In the genomic region with DNA sequence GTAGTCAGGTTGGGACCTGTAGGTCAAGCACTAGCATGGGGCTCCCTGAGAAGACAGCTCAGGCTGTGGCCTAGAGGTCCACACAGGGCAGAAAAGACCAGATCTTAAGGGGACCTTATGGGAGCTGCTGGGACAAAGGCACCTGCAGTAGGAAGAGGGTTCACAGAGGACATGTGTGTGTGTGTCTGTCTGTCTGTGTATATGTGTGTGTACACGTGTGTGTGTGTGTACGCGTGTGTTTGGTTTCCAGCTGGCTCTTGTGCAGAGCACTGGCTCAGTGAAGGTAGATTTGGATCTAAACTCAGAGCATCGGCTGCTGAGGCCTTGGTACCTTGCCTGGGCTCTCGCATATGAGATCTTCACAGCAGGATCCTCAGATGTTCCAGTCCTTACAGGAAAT, we compare ENCODE assay signal across 17 mouse cellular contexts. TPM values are rescaled to one million over a fixed set of nuclear protein-coding genes. Genes with fewer than 3 reads are reported as not detected.
A peak's percentile ranks its signal among the peaks of the same experiment; 100 is the strongest.
DNase-seq lines count a peak whose midpoint lies in the region; ATAC-seq and TF ChIP-seq lines count a peak whose summit lies in the region.
"Had no signal": no experiment of that assay in that cellular context is flagged by ENCODE, and none has a peak within 500 bp of the region (broad histone marks: within the 10 kb centered on the region; RNA-seq: fewer than 3 reads in every experiment).

No protein-coding gene starts in this region.

- no peaks in the 10 kb centered on the region for H3K9me3 ChIP-seq in embryonic facial prominence, embryonic 14.5 days (ENCODE audit: control insufficient read depth, low read length)
- no peaks in the 10 kb centered on the region for H3K9me3 ChIP-seq in embryonic facial prominence, embryonic 10.5 days
- no peaks in the 10 kb centered on the region for H3K9me3 ChIP-seq in midbrain, embryonic 11.5 days (ENCODE audit: control insufficient read depth, low read length)
- H3K9me3 ChIP-seq in midbrain, embryonic 10.5 days (replicated peaks), result no peaks in the 10 kb centered on the region
- no peaks in the 10 kb centered on the region for H3K9me3 ChIP-seq in CH12.LX (replicated peaks; ENCODE audit: low read length)
- H3K9me3 ChIP-seq: embryonic facial prominence, embryonic 13.5 days; forebrain, embryonic 10.5 days; forebrain, embryonic 12.5 days had no signal

- no peak for TF ChIP-seq EP300 in CH12.LX (IDR thresholded peaks at IDR 0.05; ENCODE audit: low read length)

- H3K9ac ChIP-seq in embryonic facial prominence, embryonic 14.5 days (ENCODE audit: low read depth, low read length), result no peak overlapping the region
- no peak overlapping the region for H3K9ac ChIP-seq in midbrain, embryonic 11.5 days (ENCODE audit: low read length)
- H3K9ac ChIP-seq in CH12.LX (ENCODE audit: insufficient read depth, low read depth), result no peak overlapping the region
- H3K9ac ChIP-seq: embryonic facial prominence, embryonic 13.5 days; forebrain, embryonic 12.5 days had no signal

- WGBS in embryonic facial prominence, embryonic 14.5 days, result 87% methylated on average over 5 of the region's 5 CpGs
- WGBS in embryonic facial prominence, embryonic 10.5 days, result 97% methylated on average over 5 of the region's 5 CpGs
- 90% methylated on average over 5 of the region's 5 CpGs for WGBS in midbrain, embryonic 11.5 days
- WGBS in midbrain, embryonic 10.5 days, result 87% methylated on average over 5 of the region's 5 CpGs

- in situ Hi-C loops in CH12.LX (cut with MboI; ENCODE audit: low pct_ligation_motif_present, low pct_unique_long_range_greater_than_20kb, low sequenced_read_pairs), result no loop called here

- DNase-seq in embryonic facial prominence, embryonic 14.5 days (ENCODE audit: low spot score), result no peak
- no peak for DNase-seq in embryonic facial prominence, embryonic 10.5 days (ENCODE audit: low spot score)
- DNase-seq in midbrain, embryonic 11.5 days (ENCODE audit: low spot score, missing footprints), result peak; percentile 77
- no peak for DNase-seq in midbrain, embryonic 10.5 days (ENCODE audit: low spot score)
- no peak for DNase-seq in CH12.LX (ENCODE audit: extremely low read depth)
- DNase-seq in neural tube, embryonic 10.5 days (ENCODE audit: extremely low spot score, low spot score), result no peak
- DNase-seq: adrenal gland, adult 8-10 months; adrenal gland, postnatal 14 days; adrenal gland, postnatal 36 days; B cell, adult 2 months; cerebellum, postnatal 25 days had no signal

- no peak overlapping the region for H3ac ChIP-seq in myocyte (ENCODE audit: control insufficient read depth, insufficient read length)

- peaks cover 43% of the 10 kb centered on the region for H3K36me3 ChIP-seq in embryonic facial prominence, embryonic 14.5 days (ENCODE audit: control insufficient read depth, insufficient read depth, low read length)
- peaks cover 51% of the 10 kb centered on the region for H3K36me3 ChIP-seq in embryonic facial prominence, embryonic 10.5 days (replicated peaks)
- peaks cover 11% of the 10 kb centered on the region; the same call in 1 of the 2 replicates for H3K36me3 ChIP-seq in midbrain, embryonic 11.5 days (ENCODE audit: control insufficient read depth, insufficient read depth, low read length)
- peaks cover 50% of the 10 kb centered on the region for H3K36me3 ChIP-seq in midbrain, embryonic 10.5 days
- H3K36me3 ChIP-seq in CH12.LX (replicated peaks in 1 of 2; ENCODE audit: control insufficient read depth in 1 of 2, insufficient read depth in 1 of 2, low read length in 1 of 2) (peaks cover 40 to 55% of the 10 kb centered on the region in 2 experiments), myocyte (ENCODE audit: control insufficient read depth, insufficient read depth) (peaks cover 7% of the 10 kb centered on the region)

- TF ChIP-seq POLR2A in CH12.LX (IDR thresholded peaks at IDR 0.05; ENCODE audit: low read depth, low read length) (no peak), myocyte (IDR thresholded peaks at IDR 0.05; ENCODE audit: insufficient read length, low read depth) (no peak)

- H3K79me2 ChIP-seq in CH12.LX (replicated peaks; ENCODE audit: control insufficient read depth, extremely low read depth, insufficient read depth, poor library complexity, severe bottlenecking) (no peaks in the 10 kb centered on the region), myocyte (ENCODE audit: control insufficient read depth, insufficient read depth) (no peaks in the 10 kb centered on the region)

- TF ChIP-seq RAD21 in CH12.LX (IDR thresholded peaks at IDR 0.05; ENCODE audit: low read depth, low read length), result no peak

- no peaks in the 10 kb centered on the region for H3K27me3 ChIP-seq in embryonic facial prominence, embryonic 14.5 days (replicated peaks; ENCODE audit: control insufficient read depth, insufficient read depth, low read length)
- no peaks in the 10 kb centered on the region for H3K27me3 ChIP-seq in embryonic facial prominence, embryonic 10.5 days (replicated peaks; ENCODE audit: low read depth, poor library complexity, severe bottlenecking)
- no peaks in the 10 kb centered on the region for H3K27me3 ChIP-seq in midbrain, embryonic 11.5 days (ENCODE audit: control insufficient read depth, insufficient read depth, low read length)
- H3K27me3 ChIP-seq in midbrain, embryonic 10.5 days (ENCODE audit: low read depth, poor library complexity, severe bottlenecking), result no peaks in the 10 kb centered on the region
- no peaks in the 10 kb centered on the region for H3K27me3 ChIP-seq in CH12.LX (replicated peaks)
- no peaks in the 10 kb centered on the region for H3K27me3 ChIP-seq in myocyte (ENCODE audit: control insufficient read depth, insufficient read depth, insufficient read length)
- H3K27me3 ChIP-seq: embryonic facial prominence, embryonic 13.5 days; forebrain, embryonic 12.5 days had no signal

- H3K4me2 ChIP-seq in embryonic facial prominence, embryonic 14.5 days (ENCODE audit: low read depth, low read length), result no peak overlapping the region
- H3K4me2 ChIP-seq in midbrain, embryonic 11.5 days, result no peak overlapping the region
- H3K4me2 ChIP-seq in CH12.LX (ENCODE audit: insufficient read depth, low read depth, poor library complexity, severe bottlenecking), result no peak overlapping the region
- no peak overlapping the region for H3K4me2 ChIP-seq in myocyte (ENCODE audit: low read depth)
- H3K4me2 ChIP-seq: embryonic facial prominence, embryonic 13.5 days; forebrain, embryonic 12.5 days had no signal

- TF ChIP-seq CTCF in CH12.LX (conservative IDR thresholded peaks at IDR 0.05 in 1 of 2, IDR thresholded peaks at IDR 0.05 in 1 of 2; ENCODE audit: low read depth in 2 of 2, low read length in 2 of 2), result no peak

- H3K4me3 ChIP-seq in embryonic facial prominence, embryonic 14.5 days (ENCODE audit: low read depth, low read length), result no peak overlapping the region
- H3K4me3 ChIP-seq in embryonic facial prominence, embryonic 10.5 days, result no peak overlapping the region
- no peak overlapping the region for H3K4me3 ChIP-seq in midbrain, embryonic 11.5 days (ENCODE audit: low read depth, low read length)
- H3K4me3 ChIP-seq in midbrain, embryonic 10.5 days, result no peak overlapping the region
- H3K4me3 ChIP-seq in CH12.LX (replicated peaks in 1 of 3; ENCODE audit: low read depth in 2 of 3, low read length in 2 of 3, poor library complexity in 1 of 3), result no peak overlapping the region
- H3K4me3 ChIP-seq in myocyte, result no peak overlapping the region
- H3K4me3 ChIP-seq: embryonic facial prominence, embryonic 13.5 days; erythroblast, embryonic 14.5 days; forebrain, embryonic 10.5 days; forebrain, embryonic 12.5 days had no signal

- dilution Hi-C loops in CH12.LX (cut with MboI; ENCODE audit: extremely low pct_ligation_motif_present, extremely low pct_unique_long_range_greater_than_20kb, low sequenced_read_pairs), result no loop called here

- ATAC-seq in embryonic facial prominence, embryonic 14.5 days (ENCODE audit: low read depth), result 0 out of 2 replicates have a peak, but pooled peaks have one; percentile 5
- ATAC-seq in midbrain, embryonic 11.5 days (ENCODE audit: low FRiP score), result no peak
- ATAC-seq: CD4-positive, CD25-positive, alpha-beta regulatory T cell, adult 4 months had no signal

- H3K4me1 ChIP-seq in embryonic facial prominence, embryonic 14.5 days (ENCODE audit: control insufficient read depth, insufficient read depth, low read length), result 0 out of 2 replicates have a peak, but pooled peaks cover under 1% of the 10 kb centered on the region
- H3K4me1 ChIP-seq in embryonic facial prominence, embryonic 10.5 days, result peaks cover 11% of the 10 kb centered on the region
- H3K4me1 ChIP-seq in midbrain, embryonic 11.5 days (ENCODE audit: control insufficient read depth, insufficient read depth, low read length), result no peaks in the 10 kb centered on the region
- H3K4me1 ChIP-seq in midbrain, embryonic 10.5 days, result peaks cover 8% of the 10 kb centered on the region
- H3K4me1 ChIP-seq in CH12.LX (ENCODE audit: control insufficient read depth in 1 of 2, insufficient read depth in 2 of 2), result peaks cover 5 to 19% of the 10 kb centered on the region in 2 experiments; a peak in 3 of 4 replicates

- H3K27ac ChIP-seq in embryonic facial prominence, embryonic 14.5 days (replicated peaks; ENCODE audit: low read depth, low read length), result no peak overlapping the region
- H3K27ac ChIP-seq in embryonic facial prominence, embryonic 10.5 days (replicated peaks), result no peak overlapping the region
- H3K27ac ChIP-seq in midbrain, embryonic 11.5 days (ENCODE audit: low read depth, low read length), result no peak overlapping the region
- H3K27ac ChIP-seq in midbrain, embryonic 10.5 days (replicated peaks), result no peak overlapping the region
- H3K27ac ChIP-seq in CH12.LX (ENCODE audit: insufficient read depth, low read depth), result no peak overlapping the region
- H3K27ac ChIP-seq: embryonic facial prominence, embryonic 13.5 days; forebrain, embryonic 10.5 days; forebrain, embryonic 12.5 days had no signal

RNA-seq across cellular contexts. Expression of a gene that starts 7.4 kb away (rescaled TPM):
- 77.9 and 89.3 TPM in 2 replicates for polyA plus RNA-seq in embryonic facial prominence, embryonic 14.5 days (2014; fragmentation: Nextera tagmentation; extraction: Ambion mirVana)
- 117 and 120 TPM in 2 replicates for polyA plus RNA-seq in embryonic facial prominence, embryonic 10.5 days (2016; fragmentation: Nextera tagmentation; extraction: Ambion mirVana)
- 85.4 and 91.8 TPM in 2 replicates for polyA plus RNA-seq in midbrain, embryonic 11.5 days (2014; fragmentation: Nextera tagmentation; extraction: Ambion mirVana)
- 116 and 118 TPM in 2 replicates for polyA plus RNA-seq in midbrain, embryonic 10.5 days (2016; fragmentation: Nextera tagmentation; extraction: Ambion mirVana)
- total RNA-seq in CH12.LX (2012; rRNA removed) (59.7 and 67.2 TPM in 2 replicates), CH12.LX (2014; rRNA removed) (63.2 and 70.6 TPM in 2 replicates)
- polyA plus RNA-seq in CH12.LX (2012; ENCODE audit: insufficient read length, low read depth) (50.3 and 67.9 TPM in 2 replicates), myocyte (2012; fragmentation: generic; extraction: Trizol) (60.5 TPM)

RNA-seq across cellular contexts. Expression of a gene that starts 21.9 kb away (rescaled TPM):
- 22.1 and 26.5 TPM in 2 replicates for polyA plus RNA-seq in embryonic facial prominence, embryonic 14.5 days (2014; fragmentation: Nextera tagmentation; extraction: Ambion mirVana)
- 9.6 and 11.0 TPM in 2 replicates for polyA plus RNA-seq in embryonic facial prominence, embryonic 10.5 days (2016; fragmentation: Nextera tagmentation; extraction: Ambion mirVana)
- 9.0 and 9.8 TPM in 2 replicates for polyA plus RNA-seq in midbrain, embryonic 11.5 days (2014; fragmentation: Nextera tagmentation; extraction: Ambion mirVana)
- polyA plus RNA-seq in midbrain, embryonic 10.5 days (2016; fragmentation: Nextera tagmentation; extraction: Ambion mirVana), result 9.4 and 11.3 TPM in 2 replicates
- total RNA-seq in CH12.LX (2012; rRNA removed), result 6.7 and 9.9 TPM in 2 replicates
- total RNA-seq in CH12.LX (2014; rRNA removed), result 3.2 and 3.4 TPM in 2 replicates
- 5.6 and 6.1 TPM in 2 replicates for polyA plus RNA-seq in CH12.LX (2012; ENCODE audit: insufficient read length, low read depth)
- 23.0 TPM for polyA plus RNA-seq in myocyte (2012; fragmentation: generic; extraction: Trizol)
